Mouse (Mus musculus): ENCODE results near the gene Tusc2. TPM values are rescaled to one million over a fixed set of nuclear protein-coding genes. Genes with fewer than 3 reads are reported as not detected.
"Not testable (repeated sequence)": the region's sequence is repeated elsewhere in the genome, so short reads cannot be mapped to it uniquely, and the experiment has no call there.

Tusc2 gene
- total RNA-seq, 2 experiments from 2014 or later: 63.0 to 64.1 TPM

GRCm38 (mm10) chr9:107544729-107545128 is 18.3 kb upstream of the Tusc2 start:
- no peak for DNase-seq (ENCODE audit: low spot score in 2 of 2)

- no peak for DNase-seq (ENCODE audit: low spot score in 2 of 2)
Measured at GRCm38 (mm10) chr9:107545199-107545598, 17.9 kb upstream of the Tusc2 start.

- peak in 1 of 2 experiments; percentile 78 for DNase-seq (ENCODE audit: low spot score in 2 of 2)
Measured at GRCm38 (mm10) chr9:107545602-107546001, 17.5 kb upstream of the Tusc2 start.

GRCm38 (mm10) chr9:107547026-107547425 is 16.0 kb upstream of the Tusc2 start, which contains the start of gene Zmynd10:
Gene Zmynd10, plus strand, starts transcription at chr9:107547298.
- peak; percentile 79 to 85 for DNase-seq (ENCODE audit: low spot score in 2 of 2)

GRCm38 (mm10) chr9:107547957-107548356 is 15.1 kb upstream of the Tusc2 start:
- no peak for DNase-seq (ENCODE audit: low spot score in 2 of 2)

- DNase-seq (ENCODE audit: low spot score in 2 of 2): no peak
Measured at GRCm38 (mm10) chr9:107548820-107549219, 14.2 kb upstream of the Tusc2 start.

- DNase-seq (ENCODE audit: low spot score in 2 of 2): no peak
Measured at GRCm38 (mm10) chr9:107549297-107550074, 13.6 kb upstream of the Tusc2 start.

GRCm38 (mm10) chr9:107550491-107551116 is 12.5 kb upstream of the Tusc2 start:
- DNase-seq (ENCODE audit: low spot score in 2 of 2): no peak

- DNase-seq (ENCODE audit: low spot score in 2 of 2): no peak
Measured at GRCm38 (mm10) chr9:107551117-107551889, 11.8 kb upstream of the Tusc2 start, which contains the start of gene Rassf1. Gene Rassf1, plus strand, starts transcription at chr9:107551555.

GRCm38 (mm10) chr9:107551890-107552355 is 11.1 kb upstream of the Tusc2 start:
- no peak for DNase-seq (ENCODE audit: low spot score in 2 of 2)

GRCm38 (mm10) chr9:107552690-107553393 is 10.2 kb upstream of the Tusc2 start:
- no peak for DNase-seq (ENCODE audit: low spot score in 2 of 2)

GRCm38 (mm10) chr9:107553541-107554318 is 9.3 kb upstream of the Tusc2 start:
- DNase-seq (ENCODE audit: low spot score in 2 of 2): no peak

- peak; percentile 87 to 96 for DNase-seq (ENCODE audit: low spot score in 2 of 2)
Measured at GRCm38 (mm10) chr9:107554319-107554825, 8.7 kb upstream of the Tusc2 start.

GRCm38 (mm10) chr9:107555031-107555457 is 8.0 kb upstream of the Tusc2 start:
- DNase-seq (ENCODE audit: low spot score in 2 of 2): no peak

- no peak for DNase-seq (ENCODE audit: low spot score in 2 of 2)
Measured at GRCm38 (mm10) chr9:107555701-107556100, 7.4 kb upstream of the Tusc2 start.

- no peak for DNase-seq (ENCODE audit: low spot score in 2 of 2)
Measured at GRCm38 (mm10) chr9:107556346-107556745, 6.7 kb upstream of the Tusc2 start.

- DNase-seq (ENCODE audit: low spot score in 2 of 2): not testable (repeated sequence)
Measured at GRCm38 (mm10) chr9:107565556-107565955, 2.5 kb downstream of the Tusc2 start.

- peak; percentile 58 to 70 for DNase-seq (ENCODE audit: low spot score in 2 of 2)
Measured at GRCm38 (mm10) chr9:107566041-107566709, 3.1 kb downstream of the Tusc2 start.

- no peak for DNase-seq (ENCODE audit: low spot score in 2 of 2)
Measured at GRCm38 (mm10) chr9:107566855-107567254, 3.8 kb downstream of the Tusc2 start.
